Mouse (Mus musculus): ENCODE results near the gene Tet1.
"Not testable (repeated sequence)": the region's sequence is repeated elsewhere in the genome, so short reads cannot be mapped to it uniquely, and the experiment has no call there.

Gene Tet1

DNA sequence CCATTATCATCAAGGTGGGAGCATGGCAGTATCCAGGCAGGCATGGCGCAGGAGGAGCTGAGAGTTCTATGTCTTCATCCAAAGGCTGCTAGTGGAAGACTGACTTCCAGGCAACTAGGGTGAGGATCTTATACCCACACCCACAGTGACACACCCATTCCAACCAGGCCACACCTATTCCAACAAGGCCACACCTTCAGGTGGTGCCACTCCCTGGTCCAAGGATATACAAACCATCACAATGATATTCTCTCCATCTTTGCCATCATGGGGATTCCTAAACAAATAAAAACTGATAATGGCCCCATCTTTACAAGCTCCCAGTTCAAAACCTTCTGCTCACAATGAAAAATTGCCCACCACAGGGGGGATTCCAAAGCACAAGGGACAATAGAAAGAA, at the start of gene Tet1:
Gene Tet1 (minus strand): TSS at position 101 of the 400 bp plus-strand sequence.
- not testable (repeated sequence) for DNase-seq

- no peak for DNase-seq
Measured at GRCm38 (mm10) chr10:62948551-62948950, 39.8 kb upstream of the Tet1 start.

GRCm38 (mm10) chr10:62946738-62947471, 38.1 kb upstream of the Tet1 start, which contains the start of gene Dna2:
Gene Dna2 (plus strand): TSS chr10:62947026.
- DNase-seq = peak; percentile 77

- DNase-seq = no peak
Measured at GRCm38 (mm10) chr10:62944975-62945580, 36.3 kb upstream of the Tet1 start.

- no peak for DNase-seq
Measured at GRCm38 (mm10) chr10:62932381-62932780, 23.6 kb upstream of the Tet1 start.

- DNase-seq = no peak
Measured at GRCm38 (mm10) chr10:62924096-62924635, 15.4 kb upstream of the Tet1 start.

- DNase-seq = no peak
Measured at GRCm38 (mm10) chr10:62920766-62921156, 12.0 kb upstream of the Tet1 start.

DNA sequence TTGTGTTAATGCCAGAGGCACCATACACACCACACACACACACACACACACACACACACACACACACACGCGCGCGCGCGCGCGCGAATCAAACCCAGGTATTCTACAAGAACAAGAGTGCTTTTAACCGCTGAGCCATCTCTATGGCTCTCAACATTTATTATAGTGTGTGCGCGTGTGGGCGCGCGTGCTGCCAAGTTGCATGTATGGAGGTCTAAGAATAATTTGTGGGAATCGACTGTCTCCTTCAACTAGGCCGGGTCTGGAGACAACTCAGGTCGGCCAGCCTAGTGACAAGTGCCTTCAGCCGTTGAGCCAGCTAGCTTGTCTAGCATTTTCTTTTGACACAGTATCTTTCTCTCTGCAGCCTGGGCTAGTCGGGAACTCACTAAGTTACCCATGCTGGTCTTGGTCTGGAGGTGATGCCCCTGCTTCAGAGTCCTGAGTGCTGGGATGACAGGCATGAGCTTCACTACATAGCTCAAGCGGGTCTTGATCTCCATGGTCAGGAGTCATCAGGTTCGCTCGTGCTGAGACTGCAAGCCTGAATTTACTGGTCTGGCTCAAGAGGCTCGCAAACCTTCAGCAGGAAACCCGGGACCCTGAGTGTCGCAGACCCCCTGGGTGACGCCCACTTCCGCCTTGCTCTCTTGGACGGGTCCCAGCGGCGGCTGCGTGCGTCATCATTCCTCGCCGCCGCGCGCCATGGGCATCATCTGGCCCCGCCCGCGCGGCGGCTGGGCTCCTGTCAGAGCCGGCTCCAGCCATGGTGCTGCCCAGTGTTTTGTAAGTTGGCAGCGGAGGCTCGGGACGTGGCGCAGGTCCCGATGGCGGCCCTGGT, 11.3 kb upstream of the Tet1 start, which contains the start of gene Slc25a16:
Gene Slc25a16 (plus strand): TSS at position 709 of the 841 bp plus-strand sequence.
- peak; percentile 93 for DNase-seq

DNA sequence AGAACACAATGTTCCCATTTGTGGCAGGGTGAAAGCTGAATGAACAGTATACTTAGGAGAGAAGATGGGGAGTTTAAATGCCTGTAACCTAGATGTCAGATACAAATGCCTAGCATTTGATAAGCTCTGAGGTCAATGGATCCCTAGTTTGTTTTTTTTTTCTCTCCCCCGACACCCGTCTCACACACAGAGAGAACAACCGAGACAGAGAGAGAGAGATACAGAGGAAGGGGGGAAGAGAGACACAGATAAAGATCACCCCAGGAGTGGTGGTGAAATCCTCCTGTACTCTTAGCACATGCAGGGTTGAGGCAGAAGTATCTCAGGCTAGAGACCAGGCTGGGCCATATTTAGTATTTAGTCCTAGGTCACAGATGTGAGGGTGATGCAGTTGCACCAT, 10.2 kb upstream of the Tet1 start:
- no peak for DNase-seq

DNA sequence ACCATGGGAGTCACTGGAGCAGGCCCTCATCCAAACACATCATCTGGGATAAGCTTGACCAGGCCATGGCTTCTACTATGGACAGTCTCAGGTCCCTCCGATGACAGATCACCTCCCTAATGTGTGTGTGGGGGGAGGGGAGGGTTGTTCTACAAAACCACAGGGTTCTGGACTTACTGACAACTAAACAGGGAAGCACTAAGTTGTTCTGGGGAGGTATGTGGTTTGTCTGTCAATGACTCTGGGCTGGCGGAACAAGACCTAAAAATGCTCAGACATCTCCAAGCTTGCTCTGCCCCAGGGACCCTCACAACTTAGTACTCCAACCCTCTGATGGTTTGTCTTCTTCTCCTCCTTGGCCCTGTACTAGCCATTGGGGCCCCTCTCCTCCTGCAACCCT, 2.3 kb upstream of the Tet1 start:
- no peak for DNase-seq

DNA sequence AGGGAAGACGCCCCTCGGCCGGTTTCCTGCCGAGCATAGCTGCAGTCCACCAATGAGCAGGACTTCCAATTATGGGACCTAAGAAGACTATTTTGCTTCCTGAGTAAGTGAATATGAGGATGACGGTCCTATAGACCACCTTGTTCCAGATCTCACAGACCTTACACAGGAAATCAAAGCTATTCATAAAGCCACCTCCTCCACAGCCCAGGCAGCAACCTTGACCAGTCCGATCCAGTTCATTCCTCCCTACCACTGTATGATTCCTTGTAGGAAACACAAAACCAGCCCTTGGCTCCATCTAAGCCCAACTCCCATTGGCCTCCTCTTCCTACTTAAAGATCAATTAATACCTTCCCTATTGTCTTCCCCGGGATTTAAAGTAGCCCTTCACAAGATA, 2.5 kb downstream of the Tet1 start:
- no peak for DNase-seq

DNA sequence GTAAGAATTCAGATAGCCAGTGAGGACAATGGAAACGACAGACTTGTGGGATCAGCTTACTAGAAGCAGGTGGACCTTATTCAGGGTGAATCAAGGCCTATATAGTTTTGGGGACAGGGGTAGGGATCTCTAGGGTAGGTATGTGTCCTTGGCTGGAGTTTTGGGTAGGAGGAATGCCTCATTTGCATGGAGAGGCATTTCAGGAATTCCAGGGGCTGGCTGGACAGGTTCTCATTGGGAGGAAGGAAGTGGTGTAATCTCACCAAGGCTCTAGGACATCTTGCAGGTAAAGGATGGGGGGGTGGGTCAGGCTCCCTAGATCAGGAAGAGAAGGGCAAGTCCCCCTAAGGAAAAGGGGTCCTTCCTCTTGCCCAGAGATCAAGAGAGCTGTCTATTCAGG, 6.0 kb downstream of the Tet1 start:
- no peak for DNase-seq

DNA sequence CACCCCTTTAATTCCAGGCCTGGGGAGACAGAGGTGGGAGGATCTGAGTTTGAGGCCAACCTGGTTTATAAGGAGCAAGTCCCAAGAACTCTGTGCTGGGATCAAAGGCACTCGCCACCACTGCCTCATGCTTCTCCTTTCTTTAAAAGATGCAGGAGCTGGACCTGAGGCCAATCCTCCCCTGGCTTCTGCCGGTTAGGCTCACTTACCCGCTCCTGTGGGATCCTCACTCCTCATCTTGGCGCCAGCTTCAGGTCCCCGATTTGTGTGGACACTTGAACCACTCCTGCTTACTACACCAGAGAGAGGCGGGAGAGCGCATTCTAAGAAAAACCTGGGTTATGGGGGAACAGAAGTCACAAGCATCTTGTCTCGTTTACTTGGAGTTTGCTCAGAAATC, 7.0 kb downstream of the Tet1 start:
- no peak for DNase-seq

DNA sequence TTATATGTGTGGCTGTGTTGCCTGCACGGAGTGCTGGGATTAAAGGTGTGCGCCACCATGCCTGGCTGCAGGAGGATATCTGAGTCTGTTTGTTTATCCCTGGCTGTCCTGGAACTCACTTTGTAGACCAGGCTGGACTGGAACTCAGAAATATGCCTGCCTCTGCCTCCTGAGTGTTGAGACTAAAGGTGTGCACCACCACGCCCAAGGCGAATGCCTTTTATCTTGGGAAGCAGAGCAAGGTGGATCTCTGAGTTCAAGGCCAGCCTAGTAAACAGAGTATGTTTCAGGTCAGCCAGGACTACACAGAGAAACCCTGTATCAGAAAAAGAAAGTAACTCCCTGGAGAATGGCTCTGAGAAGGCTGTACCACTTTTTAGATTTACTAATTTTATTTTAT, 8.7 kb downstream of the Tet1 start:
- DNase-seq = no peak

DNA sequence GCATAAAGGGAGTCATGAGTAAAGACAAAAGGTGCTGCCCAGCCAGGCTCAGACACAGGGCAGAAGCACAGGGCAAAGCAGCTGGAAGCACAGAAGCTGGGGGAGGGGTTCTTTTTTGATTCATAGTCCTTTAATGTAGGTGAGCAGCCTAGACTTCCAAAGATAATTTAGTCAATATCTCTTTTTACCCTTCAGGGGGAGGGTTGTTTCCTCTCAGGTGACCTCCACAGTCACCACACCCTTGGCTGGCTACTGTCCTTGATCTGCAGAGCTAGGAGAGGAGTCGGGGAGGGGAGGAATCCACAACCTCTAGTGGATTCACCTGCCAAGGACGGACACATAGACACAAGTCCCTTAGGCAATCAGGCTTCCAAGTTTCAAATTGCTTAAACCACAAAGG, 10.7 kb downstream of the Tet1 start:
- no peak for DNase-seq

GRCm38 (mm10) chr10:62897437-62897836, 11.4 kb downstream of the Tet1 start:
- no peak for DNase-seq

GRCm38 (mm10) chr10:62896774-62897173, 12.0 kb downstream of the Tet1 start:
- DNase-seq = no peak

DNA sequence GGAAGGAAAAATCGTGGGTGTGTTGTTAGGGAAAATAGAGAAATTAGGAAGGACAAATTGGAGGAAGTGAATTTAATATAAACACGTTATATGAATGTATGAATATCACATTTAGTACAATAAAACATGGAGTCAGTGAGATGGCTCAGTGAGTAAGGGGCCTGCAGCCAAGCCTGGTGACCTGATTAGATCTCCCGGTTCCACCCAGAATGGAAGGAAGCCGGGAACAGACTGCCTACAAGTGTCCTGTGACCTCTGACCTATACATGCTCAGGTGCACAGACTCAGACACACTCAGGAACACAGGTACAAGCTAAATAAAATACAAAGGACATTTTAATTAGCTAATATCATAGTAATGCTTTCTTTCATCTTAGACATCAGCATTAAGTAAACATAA, 12.8 kb downstream of the Tet1 start:
- no peak for DNase-seq

GRCm38 (mm10) chr10:62895386-62895785, 13.4 kb downstream of the Tet1 start:
- DNase-seq = no peak

DNA sequence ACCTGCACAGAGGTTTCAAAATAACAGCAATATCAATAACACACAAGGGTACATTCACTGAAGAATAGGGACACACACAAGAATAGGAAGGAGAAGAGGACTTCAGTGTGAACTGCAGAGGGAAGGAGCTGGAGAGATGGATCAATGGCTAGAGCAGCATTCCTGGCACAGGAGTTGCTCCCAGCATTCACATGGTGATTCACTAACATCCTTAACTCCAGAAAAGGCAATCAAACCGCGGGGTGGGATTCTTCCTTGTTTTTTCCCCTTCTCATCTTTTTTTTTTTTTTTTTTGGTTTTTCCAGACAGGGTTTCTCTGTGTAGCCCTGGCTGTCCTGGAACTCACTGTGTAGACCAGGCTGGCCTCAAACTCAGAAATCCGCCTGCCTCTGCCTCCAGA, 14.3 kb downstream of the Tet1 start:
- DNase-seq = no peak

DNA sequence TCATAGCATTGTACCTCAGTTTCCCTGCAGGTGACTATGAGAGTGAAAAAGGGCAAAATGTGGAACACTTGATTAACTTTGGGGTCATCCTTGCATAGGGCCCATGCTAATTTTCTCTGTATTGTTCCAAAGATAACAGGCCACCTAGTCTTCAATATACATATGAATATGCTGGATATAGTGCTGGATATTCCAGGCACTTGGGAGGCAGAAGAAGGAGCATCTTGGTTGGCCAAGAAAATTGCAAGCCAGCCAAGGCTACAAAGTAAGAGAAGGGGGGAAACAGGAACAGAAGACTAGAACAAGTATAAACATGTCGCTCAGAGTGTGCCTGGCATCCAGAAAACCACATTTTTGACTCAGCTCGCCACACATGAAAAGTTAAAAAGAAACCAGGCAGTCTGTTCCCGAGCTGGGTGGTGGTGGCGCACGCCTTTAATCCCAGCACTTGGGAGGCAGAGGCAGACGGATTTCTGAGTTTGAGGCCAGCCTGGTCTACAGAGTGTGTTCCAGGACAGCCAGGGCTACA, 15.4 kb downstream of the Tet1 start:
- no peak for DNase-seq

- no peak for DNase-seq
Measured at GRCm38 (mm10) chr10:62892549-62893232, 16.1 kb downstream of the Tet1 start.

Data from right cerebral cortex, adult 18-20 months (tissue).